Mouse (Mus musculus) lung, adult 18-20 months (tissue): ENCODE results near the gene Slc23a2.

Source experiments
- DNase-seq, 2 experiments: peaks; one replicate each; pipeline ENCODE4 v3.0.0; 2022; ENCODE audit warnings: mixed read lengths in 2 of 2

Gene Slc23a2

DNA sequence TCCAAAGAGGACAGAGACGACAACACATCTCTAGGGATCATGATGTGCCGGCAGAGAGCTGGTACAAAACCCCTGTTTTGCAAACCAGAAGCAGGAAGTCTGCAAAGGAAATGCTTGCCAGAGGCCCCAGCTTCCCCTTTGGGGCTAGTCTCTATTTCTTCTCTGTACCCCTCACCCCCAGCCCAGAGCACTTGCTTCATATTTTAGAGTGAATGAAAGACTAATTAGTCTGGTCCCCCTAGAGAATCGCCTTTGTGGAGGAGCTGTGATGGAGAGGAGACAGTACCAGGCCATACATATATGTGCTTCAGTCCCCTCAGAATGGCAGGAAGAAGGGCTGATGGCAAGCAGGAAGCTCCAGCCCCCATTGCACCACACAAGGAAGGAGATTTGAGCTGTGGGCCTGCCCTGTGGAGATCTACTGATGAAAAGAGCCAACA, 125.5 kb downstream of the Slc23a2 start:
- no peak for DNase-seq

DNA sequence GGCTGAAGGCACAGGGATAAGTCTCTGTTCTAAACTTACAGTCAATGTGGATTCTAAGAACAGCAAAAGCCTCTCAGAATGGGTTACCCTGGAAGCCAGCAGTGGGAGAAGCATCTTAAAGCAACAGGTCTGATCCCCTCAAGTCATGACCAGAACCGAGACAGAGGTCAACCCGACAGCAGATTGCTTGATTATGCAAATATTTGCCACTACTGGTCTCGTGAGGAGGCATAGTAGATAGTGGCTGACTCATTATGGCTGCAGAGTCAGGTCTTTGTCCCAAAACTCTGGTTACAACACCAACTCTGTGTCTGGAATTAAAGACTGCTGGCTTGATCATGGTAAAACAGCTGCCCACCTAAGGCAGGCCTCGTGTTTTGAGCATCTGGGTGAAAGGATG, 126.8 kb downstream of the Slc23a2 start:
- no peak for DNase-seq

DNA sequence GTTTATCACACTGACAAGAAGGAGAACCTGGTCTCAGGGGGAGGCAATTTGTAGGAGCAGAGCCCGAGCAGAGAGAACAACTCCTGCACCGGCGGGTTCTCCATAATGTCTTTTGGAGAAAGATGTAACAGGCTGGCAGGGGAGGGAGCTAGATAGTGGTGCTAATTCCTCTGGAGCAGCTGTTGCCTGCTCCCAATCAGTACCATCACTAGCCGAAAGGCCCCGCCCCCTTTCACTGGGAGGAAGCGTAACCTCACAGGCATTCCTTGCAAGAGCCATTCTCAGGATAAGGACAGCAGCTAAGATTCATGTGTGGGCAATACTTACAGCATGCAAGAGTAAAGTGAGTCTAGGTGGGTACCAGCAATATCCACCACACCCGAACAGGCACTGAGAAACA, 127.3 kb downstream of the Slc23a2 start:
- peak; percentile 57 to 68 for DNase-seq

DNA sequence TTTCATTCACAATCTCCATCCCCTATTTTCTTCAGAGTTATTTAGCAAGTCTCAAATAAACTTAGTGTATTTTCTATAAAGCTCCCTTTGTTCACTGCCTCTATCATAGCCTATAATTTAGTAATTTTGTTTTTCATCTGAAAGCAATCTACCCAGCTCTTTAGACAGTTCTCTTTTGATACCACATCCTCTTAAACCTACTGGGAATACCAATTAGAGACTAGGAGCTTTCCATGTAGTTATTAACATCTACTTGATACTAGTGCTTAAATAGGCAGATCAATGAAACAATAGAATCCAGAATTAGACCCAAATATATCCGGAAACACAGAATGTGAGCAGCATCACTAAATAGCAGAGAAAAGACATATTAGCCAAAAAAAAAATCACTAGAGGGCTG, 128.9 kb downstream of the Slc23a2 start:
- DNase-seq, result no peak

DNA sequence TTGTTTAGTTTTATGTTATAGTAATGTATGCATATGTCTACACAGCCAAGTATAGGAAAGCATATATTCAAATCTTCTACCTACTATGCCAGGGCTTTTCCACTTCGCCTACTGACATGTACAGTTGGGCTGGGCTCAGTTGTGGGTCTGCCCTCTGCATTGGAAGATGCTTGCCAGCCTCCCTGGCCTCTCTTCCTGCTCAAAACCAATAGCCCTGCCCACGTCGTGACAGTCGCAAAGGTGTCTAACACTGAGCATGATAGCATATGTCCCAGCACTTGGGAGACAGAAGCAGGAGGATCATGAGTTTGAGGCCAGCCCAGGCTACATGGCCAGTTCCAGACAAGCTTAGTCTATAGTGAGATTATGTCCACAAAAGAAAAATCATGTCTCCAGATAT, 131.8 kb downstream of the Slc23a2 start:
- no peak for DNase-seq

DNA sequence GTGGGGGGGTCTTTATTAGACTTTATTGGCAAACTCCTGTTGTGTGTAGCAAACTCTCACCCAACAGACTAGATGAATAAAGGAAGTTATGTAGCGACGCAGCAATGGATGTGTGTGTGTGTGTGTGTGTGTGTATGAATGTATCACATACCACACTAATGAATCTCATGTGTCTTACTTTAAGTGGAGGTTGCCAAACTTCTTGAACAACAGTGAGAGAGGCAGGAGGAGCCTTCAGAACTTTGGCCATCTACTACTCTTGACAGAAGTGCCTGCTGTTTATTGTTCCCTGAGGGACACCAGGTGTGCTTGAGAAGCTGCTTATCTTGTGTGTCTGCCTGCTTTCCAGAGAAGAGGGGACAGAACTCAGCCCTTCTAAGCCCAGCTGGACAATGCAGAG, 134.1 kb downstream of the Slc23a2 start:
- peak in 1 of 2 experiments; percentile 42 for DNase-seq

DNA sequence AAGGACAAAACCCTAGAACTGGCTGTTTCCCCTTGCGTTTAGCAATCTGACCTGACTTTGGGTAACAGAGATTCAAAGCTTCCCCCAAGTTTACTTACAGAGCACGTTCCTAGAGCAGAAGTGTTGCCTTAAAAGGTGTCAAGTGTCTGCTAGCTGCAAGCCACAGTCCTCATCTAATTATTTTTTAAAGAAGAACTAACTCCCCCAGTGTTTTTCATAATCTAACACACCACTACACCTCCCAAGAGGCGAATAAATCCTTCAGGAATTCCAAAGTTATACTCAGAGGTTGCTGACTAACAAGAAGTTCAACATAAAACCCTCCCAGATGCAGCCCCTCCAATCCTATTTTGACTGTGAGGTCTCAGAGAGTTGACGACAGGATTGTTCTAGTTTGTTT, 136.7 kb downstream of the Slc23a2 start:
- DNase-seq, result no peak

DNA sequence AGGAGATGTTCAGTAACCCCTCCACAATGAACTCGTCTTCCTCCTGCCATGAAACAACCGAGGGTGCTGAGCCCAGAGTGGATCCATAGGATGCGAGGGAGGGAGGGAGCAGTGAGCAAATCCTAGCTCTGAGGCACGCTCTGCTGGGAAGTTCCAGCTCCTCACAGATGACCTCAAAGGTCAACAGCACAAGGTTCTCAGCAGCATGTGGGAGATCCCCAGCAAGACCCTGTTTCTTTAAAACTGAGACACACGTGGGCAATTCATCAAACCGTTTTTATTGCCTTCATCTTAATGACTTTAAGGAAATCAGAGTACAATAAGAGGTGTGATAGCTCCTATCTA, 137.5 kb downstream of the Slc23a2 start:
- no peak for DNase-seq

DNA sequence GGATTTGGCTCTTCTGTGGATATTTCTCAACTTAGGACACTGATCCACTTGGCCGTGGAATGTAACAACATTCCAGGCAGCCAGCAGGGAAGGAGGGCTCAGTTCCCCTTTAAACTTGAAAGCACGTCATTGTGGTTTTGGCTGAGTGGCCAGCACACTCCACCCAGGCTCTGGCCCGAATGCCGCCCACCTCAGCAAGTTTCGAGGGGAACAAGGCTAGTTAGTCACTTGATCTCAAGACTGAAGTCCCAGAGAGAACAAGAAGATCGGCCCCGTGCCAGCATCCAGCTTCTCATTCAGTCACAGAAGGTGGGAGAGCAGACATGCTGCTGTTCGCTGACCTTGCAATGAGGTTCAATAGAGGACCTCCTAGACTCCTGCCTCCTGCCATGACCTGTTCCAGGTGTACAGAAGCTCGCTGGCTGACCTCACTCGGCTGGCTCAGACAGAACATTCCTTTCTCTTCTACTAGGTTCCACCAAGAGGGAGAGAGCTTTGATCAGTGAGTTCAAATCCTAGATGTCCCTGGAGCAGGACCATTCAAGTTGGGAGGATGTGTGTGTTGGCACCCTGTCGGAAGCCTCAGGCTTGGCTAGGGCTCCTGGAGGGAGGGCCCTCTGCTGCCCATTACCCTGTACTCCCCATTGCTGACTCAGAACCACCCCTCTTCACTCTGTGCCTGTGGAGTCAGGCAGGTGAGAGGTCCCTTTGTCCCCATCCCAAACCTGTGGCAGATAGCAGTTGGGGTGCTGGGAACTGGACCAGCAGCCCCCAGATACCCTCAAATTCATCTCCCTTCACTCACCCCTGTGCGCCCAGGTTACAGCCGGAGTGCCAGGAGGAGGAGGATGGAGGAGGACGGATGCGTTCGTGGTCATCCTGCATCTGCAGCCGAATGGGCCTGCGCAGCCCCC, 138.1 kb downstream of the Slc23a2 start:
- DNase-seq, result peak; percentile 95

DNA sequence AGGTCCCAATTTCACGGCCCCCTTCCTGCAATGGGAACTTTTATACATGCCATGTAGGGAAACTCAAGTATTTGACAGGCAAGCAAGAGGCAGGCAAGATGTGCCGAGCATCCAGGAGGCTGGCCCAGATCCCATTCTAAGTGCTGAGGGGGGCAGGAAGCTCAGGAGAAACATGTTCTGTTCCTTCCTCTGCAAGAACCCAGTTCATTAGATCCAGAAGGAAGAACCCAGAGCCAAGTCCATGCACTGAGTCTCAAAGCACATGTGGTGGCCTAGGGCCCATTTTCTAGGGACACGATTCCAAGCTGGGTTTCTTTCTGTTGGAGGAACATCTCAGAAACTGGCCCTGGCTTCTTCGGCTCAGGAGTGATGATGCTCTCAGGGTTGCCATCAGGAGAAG, 139.5 kb downstream of the Slc23a2 start:
- no peak for DNase-seq

DNA sequence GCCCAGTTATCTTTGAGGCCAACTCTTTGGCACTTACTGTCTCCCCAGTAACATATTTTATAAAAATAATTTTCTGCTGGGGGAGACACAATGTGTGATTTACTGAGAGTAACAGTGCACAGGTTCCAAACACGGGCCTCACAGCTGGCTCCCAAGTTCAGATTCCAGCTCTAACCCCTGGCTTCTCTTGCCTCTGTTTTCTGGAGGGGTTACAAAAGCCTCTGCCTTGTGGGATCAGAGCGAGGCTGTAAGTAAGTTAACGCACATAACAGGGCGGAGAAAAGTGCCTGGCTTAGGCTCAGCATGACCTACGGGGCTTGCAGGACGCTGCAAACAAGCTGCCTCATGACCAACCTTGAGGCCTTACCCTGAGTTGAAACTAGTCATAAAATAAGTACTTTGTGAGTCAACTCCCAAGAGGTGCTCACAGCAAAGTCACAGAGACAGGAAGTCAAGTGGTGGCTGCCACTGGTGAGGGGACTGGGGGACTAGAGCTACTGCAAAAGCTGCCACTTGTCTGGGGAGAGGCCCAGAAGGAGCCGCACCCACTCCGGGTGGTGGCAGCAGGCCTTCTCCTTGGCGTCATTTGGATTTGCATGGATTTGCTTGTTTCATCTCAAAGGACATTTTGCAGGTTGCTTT, 140.3 kb downstream of the Slc23a2 start:
- DNase-seq, result peak; percentile 80 to 83

DNA sequence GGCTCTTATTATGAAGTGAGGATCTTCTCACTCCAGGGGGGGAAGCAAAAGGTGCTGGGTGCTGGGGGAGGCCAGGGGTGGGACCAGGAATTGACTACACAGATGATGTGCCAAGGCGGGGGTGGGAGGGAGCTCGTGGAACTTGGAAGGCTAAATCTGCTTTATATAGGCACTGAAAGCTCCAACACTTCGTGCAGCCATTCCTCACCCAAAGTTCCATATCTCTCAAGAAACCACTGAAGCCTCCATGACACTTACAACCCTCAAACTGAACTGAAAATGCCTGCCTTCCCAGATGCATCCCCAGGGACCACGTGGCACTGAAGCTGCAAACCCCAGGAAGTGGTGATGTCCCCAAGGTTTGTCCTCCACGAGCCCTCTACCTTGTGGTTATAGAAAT, 141.0 kb downstream of the Slc23a2 start:
- no peak for DNase-seq
